Mouse (Mus musculus) inflammation-experienced regulatory T-cells, adult 6 months (primary cell): ENCODE measurements around the gene Fam110c. TPM values are rescaled to one million over a fixed set of nuclear protein-coding genes. Genes with fewer than 3 reads are reported as not detected.
"Not testable (repeated sequence)": the region's sequence is repeated elsewhere in the genome, so short reads cannot be mapped to it uniquely, and the experiment has no call there.

ENCODE experiments used
- ATAC-seq: one replicate; pipeline ENCODE4 v1.8.0; 2017
- polyA plus RNA-seq, 3 experiments: library from polyadenylated mRNA; unstranded; fragments of 100-300 nt; shearing (Covaris generic); gene quantifications; one replicate each; pipeline ENCODE4 v1.2.1; 2017

Gene Fam110c
- polyA plus RNA-seq = under 1 TPM in 2 of 3 experiments, not detected in 1; 0.24 to 0.39 TPM

GRCm38 (mm10) chr12:31073412-31074354 lies at the start of gene Fam110c:
Fam110c (plus strand) TSS chr12:31073861.
- ATAC-seq = no peak

GRCm38 (mm10) chr12:31026423-31026822 lies 47.2 kb upstream of the Fam110c start:
- no peak for ATAC-seq

- ATAC-seq = no peak
These were observed 21.6 kb upstream of the Fam110c start for GRCm38 (mm10) chr12:31052066-31052465.

GRCm38 (mm10) chr12:31056291-31056864 lies 17.3 kb upstream of the Fam110c start:
- ATAC-seq = no peak

- ATAC-seq = no peak
These were observed 14.2 kb upstream of the Fam110c start for GRCm38 (mm10) chr12:31059393-31059853.

- ATAC-seq = no peak
These were observed 13.4 kb upstream of the Fam110c start for GRCm38 (mm10) chr12:31060245-31060644.

- ATAC-seq = no peak
These were observed 2.4 kb upstream of the Fam110c start for GRCm38 (mm10) chr12:31071222-31071621.

GRCm38 (mm10) chr12:31074355-31074786 lies 710 bp downstream of the Fam110c start:
- not testable (repeated sequence) for ATAC-seq

- ATAC-seq = no peak
These were observed 1.3 kb downstream of the Fam110c start for GRCm38 (mm10) chr12:31074839-31075538.

GRCm38 (mm10) chr12:31077020-31077419 lies 3.4 kb downstream of the Fam110c start:
- ATAC-seq = no peak

- no peak for ATAC-seq
These were observed 4.4 kb downstream of the Fam110c start for GRCm38 (mm10) chr12:31078030-31078429.

GRCm38 (mm10) chr12:31080352-31080751 lies 6.7 kb downstream of the Fam110c start:
- ATAC-seq = no peak

GRCm38 (mm10) chr12:31080890-31081554 lies 7.4 kb downstream of the Fam110c start:
- no peak for ATAC-seq

GRCm38 (mm10) chr12:31083007-31083406 lies 9.3 kb downstream of the Fam110c start:
- ATAC-seq = no peak

GRCm38 (mm10) chr12:31083407-31083806 lies 9.7 kb downstream of the Fam110c start:
- ATAC-seq = no peak

GRCm38 (mm10) chr12:31087060-31087459 lies 13.4 kb downstream of the Fam110c start:
- ATAC-seq = no peak

- no peak for ATAC-seq
These were observed 16.7 kb downstream of the Fam110c start for GRCm38 (mm10) chr12:31090401-31090800.

GRCm38 (mm10) chr12:31090882-31091640 lies 17.4 kb downstream of the Fam110c start:
- ATAC-seq = no peak

- no peak for ATAC-seq
These were observed 18.8 kb downstream of the Fam110c start for GRCm38 (mm10) chr12:31092481-31092880.

- no peak for ATAC-seq
These were observed 23.5 kb downstream of the Fam110c start for GRCm38 (mm10) chr12:31097185-31097584.

GRCm38 (mm10) chr12:31101190-31101589 lies 27.5 kb downstream of the Fam110c start:
- ATAC-seq = no peak

GRCm38 (mm10) chr12:31101821-31102220 lies 28.2 kb downstream of the Fam110c start:
- no peak for ATAC-seq
